Mouse (Mus musculus): ENCODE data around the gene Epo.

Gene Epo

DNA sequence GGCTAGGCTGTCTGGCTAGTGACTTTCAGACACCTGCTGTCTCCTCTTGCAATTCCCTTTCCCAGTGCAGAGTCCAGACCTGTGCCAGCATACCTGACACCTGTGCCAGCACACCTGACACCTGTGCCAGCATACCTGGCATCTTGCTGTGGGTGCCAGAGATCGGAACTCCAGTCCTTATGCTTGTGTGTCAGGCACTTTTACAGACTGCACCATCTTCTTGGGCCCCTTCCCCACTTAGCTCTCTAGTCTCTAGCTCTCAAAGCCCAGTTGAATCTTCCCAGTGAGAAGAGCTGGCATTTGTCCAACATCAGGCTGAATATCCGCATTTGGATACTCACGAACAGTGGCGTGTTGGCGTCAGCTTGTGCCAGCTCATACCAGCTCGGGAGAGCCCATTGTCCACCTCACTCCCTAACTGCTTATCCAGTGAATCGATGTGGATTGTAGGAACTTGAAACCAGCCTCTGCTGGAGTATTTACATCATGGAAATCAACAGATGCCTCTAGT, 6.3 kb upstream of the Epo start:
- DNase-seq (ENCODE audit: low spot score): no peak

DNA sequence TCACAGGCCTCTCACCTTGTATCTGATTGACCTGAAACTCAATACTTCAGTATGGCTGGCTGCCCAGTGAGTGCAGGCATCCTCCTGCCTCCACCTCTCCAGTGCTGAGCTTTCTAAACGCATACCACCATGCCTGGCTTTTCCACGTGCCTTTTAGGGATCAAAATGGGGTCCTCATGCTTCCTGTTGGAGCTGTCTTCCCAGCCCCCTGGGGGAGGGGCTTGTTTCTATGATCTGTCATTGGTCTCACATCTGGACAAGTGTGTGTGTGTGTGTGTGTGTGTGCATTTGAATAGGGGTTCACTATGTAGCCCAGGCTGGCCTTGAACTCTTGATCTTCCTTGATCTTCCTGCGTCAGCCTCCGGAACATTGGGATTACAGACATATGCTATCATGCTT, 4.4 kb upstream of the Epo start:
- no peak for DNase-seq (ENCODE audit: low spot score)

DNA sequence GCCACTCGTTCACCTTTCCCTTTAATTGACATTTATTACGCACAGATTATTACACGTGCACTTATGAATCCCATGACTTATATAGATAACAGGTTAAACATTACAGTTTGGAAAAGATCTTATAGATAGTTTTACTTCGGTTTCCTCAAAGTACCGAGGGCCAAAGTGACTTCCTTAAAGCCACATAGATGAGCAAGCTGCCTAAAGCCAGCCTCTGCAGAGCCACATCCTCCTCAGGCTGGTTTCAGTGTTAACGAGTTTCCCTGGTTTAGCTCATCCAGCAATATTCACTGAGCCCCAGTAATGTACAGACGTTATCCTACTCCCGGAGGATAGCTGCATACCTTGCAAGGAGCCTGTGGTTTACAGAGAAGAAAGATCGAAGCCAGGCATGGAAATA, 2.3 kb upstream of the Epo start:
- DNase-seq (ENCODE audit: low spot score): no peak

- no peak for DNase-seq (ENCODE audit: low spot score)
Measured at GRCm38 (mm10) chr5:137534762-137535161, 1.7 kb upstream of the Epo start.

- no peak for DNase-seq (ENCODE audit: low spot score)
Measured at GRCm38 (mm10) chr5:137532808-137533116, 280 bp downstream of the Epo start.

GRCm38 (mm10) chr5:137532131-137532807, 773 bp downstream of the Epo start:
- peak; percentile 46 for DNase-seq (ENCODE audit: low spot score)

GRCm38 (mm10) chr5:137531414-137532130, 1.5 kb downstream of the Epo start:
- DNase-seq (ENCODE audit: low spot score): peak; percentile 47

DNA sequence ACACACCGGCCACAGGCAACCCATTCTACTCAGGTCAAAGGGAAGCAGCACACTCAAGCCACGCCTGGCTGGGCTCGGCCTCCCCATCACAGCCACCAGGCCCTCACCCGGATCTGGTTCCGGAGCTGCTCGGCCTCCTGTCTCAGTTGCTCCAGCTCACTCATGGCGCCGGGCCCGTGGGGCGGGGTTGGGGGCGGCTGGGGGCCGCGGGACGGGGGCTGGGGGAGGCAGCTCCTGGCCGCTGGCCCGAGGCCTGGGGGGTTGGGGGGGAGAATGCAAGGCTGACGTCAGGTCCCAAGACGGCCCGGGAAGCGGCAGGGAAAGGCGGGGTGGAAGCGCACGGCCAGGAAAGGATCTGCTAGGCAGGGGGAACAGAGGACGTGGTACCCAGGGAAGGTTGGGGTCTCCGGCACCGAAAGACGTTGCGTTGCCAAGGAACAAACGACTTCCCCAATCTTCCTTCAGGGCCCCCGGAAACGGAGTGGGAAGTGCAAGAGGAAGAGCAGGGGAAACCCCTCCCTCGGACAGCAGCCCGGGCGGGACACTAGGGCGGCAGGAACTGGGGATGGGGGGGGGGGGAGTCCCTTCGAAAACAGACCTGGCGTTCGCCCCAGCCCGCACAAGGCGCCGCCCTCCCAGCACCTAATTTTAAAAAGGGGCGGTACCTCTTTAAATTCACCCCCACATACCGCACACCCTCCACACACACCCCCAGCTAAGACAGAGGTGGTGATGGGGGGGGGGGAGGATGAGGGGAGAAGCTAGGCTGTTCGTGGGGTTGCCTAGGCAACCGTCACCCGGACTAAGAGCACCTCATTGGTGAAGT, 2.2 kb downstream of the Epo start:
- peak; percentile 88 for DNase-seq (ENCODE audit: low spot score)

GRCm38 (mm10) chr5:137530075-137530474, 3.0 kb downstream of the Epo start:
- DNase-seq (ENCODE audit: low spot score): no peak

DNA sequence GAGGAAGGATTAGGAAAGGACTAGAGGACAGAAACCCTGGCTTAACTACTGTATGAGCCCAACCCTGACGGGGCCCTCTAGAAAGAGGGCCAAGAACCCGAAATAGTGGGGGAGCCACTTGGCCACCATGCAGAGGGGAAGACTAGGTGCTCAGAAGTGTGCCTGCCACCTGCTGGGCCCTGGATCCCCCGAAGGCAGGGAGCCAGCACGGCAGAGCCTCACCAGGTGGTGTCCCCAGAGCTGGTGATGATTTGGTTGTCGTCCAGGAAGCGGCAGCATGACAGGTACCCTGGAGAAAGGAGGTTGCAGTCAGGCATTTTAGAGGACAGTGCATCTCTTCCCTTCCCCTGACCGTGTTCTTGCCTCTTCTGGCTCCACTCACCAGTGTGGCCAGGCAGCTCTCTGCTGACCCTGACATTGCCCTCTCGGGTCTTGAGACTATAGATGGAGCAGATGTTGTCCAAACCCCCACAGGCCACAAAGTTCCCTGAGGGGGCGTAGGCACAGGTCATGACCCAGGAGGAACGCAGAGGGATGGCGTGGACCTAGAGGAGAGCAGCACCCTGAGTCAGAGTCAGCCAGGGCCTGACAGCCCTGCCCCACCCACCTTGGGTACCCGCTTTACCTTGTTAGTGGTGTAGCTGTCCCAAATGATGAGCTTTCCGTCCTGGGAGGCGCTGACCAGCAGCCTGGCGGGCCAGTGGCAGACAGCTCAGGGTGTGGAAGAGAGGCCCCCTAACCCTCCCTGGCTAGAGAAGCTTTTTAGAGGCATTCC, 3.6 kb downstream of the Epo start:
- DNase-seq (ENCODE audit: low spot score): no peak

- DNase-seq (ENCODE audit: low spot score): no peak
Measured at GRCm38 (mm10) chr5:137528247-137528968, 4.6 kb downstream of the Epo start.

DNA sequence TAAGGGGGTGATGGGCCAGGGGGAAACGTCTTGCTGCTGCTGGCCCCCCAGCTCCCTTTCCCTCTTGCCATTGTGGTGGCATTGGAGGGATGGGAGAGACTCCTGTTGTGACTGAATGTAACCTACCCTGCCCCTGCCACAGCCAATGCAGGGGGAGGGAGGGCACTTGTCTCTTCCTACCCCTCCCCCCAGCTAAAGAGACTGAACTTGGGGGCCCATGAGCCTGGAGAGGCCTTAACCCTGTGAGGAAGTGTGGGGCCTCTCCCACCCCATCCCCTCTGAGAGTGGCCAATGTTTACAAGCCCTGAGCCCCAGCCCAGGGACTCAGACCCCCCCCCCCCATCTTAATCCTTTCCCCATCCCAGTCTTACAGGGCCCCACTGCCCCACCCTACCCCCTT, 5.6 kb downstream of the Epo start:
- DNase-seq (ENCODE audit: low spot score): no peak

- DNase-seq (ENCODE audit: low spot score): peak; percentile 35
Measured at GRCm38 (mm10) chr5:137526192-137526936, 6.7 kb downstream of the Epo start.

- no peak for DNase-seq (ENCODE audit: low spot score)
Measured at GRCm38 (mm10) chr5:137525511-137525910, 7.5 kb downstream of the Epo start.

- DNase-seq (ENCODE audit: low spot score): no peak
Measured at GRCm38 (mm10) chr5:137524671-137525070, 8.4 kb downstream of the Epo start.

DNA sequence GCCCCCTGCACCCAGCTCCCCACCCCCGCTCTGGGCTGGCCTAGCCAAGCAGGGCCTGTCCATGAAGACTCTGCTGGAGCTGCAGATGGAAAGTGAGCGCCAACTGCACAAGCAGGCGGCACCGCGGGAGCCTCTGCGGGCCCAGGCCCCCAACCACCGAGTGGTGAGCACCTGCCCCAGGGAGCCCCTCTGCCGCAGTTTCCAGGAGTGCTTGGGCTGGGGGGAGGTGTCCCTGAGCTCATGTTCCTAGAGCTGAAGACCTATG, 8.9 kb downstream of the Epo start:
- DNase-seq (ENCODE audit: low spot score): no peak

GRCm38 (mm10) chr5:137523396-137524250, 9.4 kb downstream of the Epo start:
- no peak for DNase-seq (ENCODE audit: low spot score)

- no peak for DNase-seq (ENCODE audit: low spot score)
Measured at GRCm38 (mm10) chr5:137522711-137523110, 10.3 kb downstream of the Epo start.

DNA sequence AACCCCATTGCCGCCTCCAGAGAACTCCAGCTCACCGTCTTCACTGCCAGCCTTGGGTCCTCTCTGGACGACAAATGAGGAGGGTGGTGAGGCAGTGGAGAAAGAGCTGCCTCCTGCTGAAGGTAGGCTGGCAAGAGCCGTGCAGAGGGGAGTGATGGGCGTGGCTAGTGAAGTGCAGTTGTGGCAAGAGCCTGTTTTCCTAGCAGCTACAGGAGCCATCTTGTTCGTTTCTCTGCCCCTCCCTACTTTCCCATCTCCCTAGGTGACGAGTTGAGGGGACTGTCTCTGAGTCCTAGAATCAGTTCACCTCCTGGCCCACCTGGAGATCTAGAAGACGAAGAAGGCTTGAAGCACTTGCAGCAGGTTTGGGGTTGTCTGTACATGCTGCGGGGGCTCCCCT, 11.2 kb downstream of the Epo start:
- DNase-seq (ENCODE audit: low spot score): no peak

All from embryo, embryonic 10.5 days (tissue).